Mouse (Mus musculus) limb, embryonic 12.5 days (tissue): Measurements from ENCODE around the gene Hnrnpab. TPM values are rescaled to one million over a fixed set of nuclear protein-coding genes. Genes with fewer than 3 reads are reported as not detected.
A peak's percentile ranks its signal among the peaks of the same experiment; 100 is the strongest.

Source experiments
- ATAC-seq: fragments of 200-750 bp; cut with Nextera tagmentation; 2 replicates; pipeline ENCODE4 v1.8.0; 2017; ENCODE audit warnings: low read depth, moderate TSS enrichment; ENCODE audit not compliant: insufficient number of reproducible peaks, insufficient read depth, low FRiP score, low TSS enrichment
- H3K27ac ChIP-seq: fragments of 300-500 bp; sonication (generic); 2 replicates; pipeline ENCODE4 v1.5.1; 2016; ENCODE audit warnings: mild to moderate bottlenecking, moderate library complexity
- H3K27me3 ChIP-seq: fragments of 300-500 bp; sonication (generic); 2 replicates; pipeline ENCODE4 v1.6.1; 2016; ENCODE audit warnings: mild to moderate bottlenecking, moderate library complexity
- H3K36me3 ChIP-seq: fragments of 300-500 bp; sonication (generic); 2 replicates; pipeline ENCODE4 v1.6.1; 2016; ENCODE audit warnings: mild to moderate bottlenecking, moderate library complexity
- H3K4me1 ChIP-seq: fragments of 300-500 bp; sonication (generic); replicated peaks from 2 replicates; pipeline ENCODE4 v1.6.1; 2016
- H3K4me2 ChIP-seq: fragments of 300-500 bp; sonication (generic); 2 replicates; pipeline ENCODE4 v1.6.1; 2016; ENCODE audit warnings: mild to moderate bottlenecking, moderate library complexity
- H3K4me3 ChIP-seq: fragments of 300-500 bp; sonication (generic); replicated peaks from 2 replicates; pipeline ENCODE4 v1.5.1; 2016; ENCODE audit warnings: mild to moderate bottlenecking
- H3K9ac ChIP-seq: fragments of 300-500 bp; sonication (generic); replicated peaks from 2 replicates; pipeline ENCODE4 v1.6.1; 2016; ENCODE audit warnings: mild to moderate bottlenecking, moderate library complexity
- H3K9me3 ChIP-seq: fragments of 300-500 bp; sonication (generic); 2 replicates; pipeline ENCODE4 v1.6.1; 2016; ENCODE audit warnings: mild to moderate bottlenecking, moderate library complexity
- WGBS: fragments of 180-500 bp; shearing (Covaris S2); methylation state at CpG from one replicate; pipeline ENCODE4 v1.1.7; 2016; 5-methylcytosine and 5-hydroxymethylcytosine counted together
- polyA plus RNA-seq: library from polyadenylated mRNA; unstranded; fragments of >200 nt; fragmentation: Nextera tagmentation; extraction: Ambion mirVana; gene quantifications from 2 replicates; pipeline ENCODE4 v1.2.1, GENCODE M21; 2016

The Hnrnpab gene
- polyA plus RNA-seq: 732 and 757 TPM in 2 replicates

DNA sequence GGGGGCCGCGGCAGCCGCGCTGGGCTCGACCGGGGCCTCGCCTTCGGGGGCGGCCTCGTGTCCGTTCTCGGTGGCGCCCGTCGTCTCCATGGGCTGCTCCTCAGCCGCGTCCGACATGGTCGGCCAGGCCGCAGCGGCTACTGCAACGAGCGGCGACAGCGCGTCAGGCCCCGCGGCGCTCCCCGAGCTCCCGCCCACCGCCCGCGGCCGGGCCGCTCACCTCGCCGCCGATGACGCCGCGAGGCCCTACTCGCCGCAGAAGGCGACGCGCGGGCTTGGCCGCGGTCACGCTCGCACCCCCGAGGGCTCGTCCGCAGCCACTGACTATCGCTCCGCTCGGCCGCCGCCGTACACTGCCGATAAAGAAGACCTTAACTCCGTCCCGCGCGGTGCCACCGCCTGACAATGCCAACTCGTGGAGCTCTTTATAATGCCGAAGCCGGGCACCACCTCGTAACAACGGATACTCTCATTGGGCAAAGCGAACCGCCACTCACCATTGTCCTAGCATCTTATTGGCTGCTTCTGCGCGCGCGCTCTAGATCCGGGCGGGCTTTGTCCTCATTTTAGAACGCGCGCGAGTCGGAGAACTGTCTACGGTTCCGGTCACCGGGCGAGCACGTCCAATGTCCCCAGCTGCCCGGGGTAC is at the start of gene Hnrnpab:
TSS of gene Hnrnpab (minus strand) at position 401 of the 649 bp plus-strand sequence.
- H3K36me3 ChIP-seq: peaks cover 40% of the 10 kb centered on the region
- H3K27ac ChIP-seq: peak within 1 kb of the TSS; percentile 97
- peak within 1 kb of the TSS; percentile 100 for H3K4me3 ChIP-seq
- under 1% methylated on average over 86 of the region's 91 CpGs for WGBS
- peak within 1 kb of the TSS; percentile 100 for H3K9ac ChIP-seq
- H3K4me2 ChIP-seq: peak within 1 kb of the TSS; percentile 91
- peaks cover 44% of the 10 kb centered on the region for H3K4me1 ChIP-seq
- peak; percentile 94 for ATAC-seq
- no peaks in the 10 kb centered on the region for H3K9me3 ChIP-seq
- H3K27me3 ChIP-seq: no peaks in the 10 kb centered on the region

DNA sequence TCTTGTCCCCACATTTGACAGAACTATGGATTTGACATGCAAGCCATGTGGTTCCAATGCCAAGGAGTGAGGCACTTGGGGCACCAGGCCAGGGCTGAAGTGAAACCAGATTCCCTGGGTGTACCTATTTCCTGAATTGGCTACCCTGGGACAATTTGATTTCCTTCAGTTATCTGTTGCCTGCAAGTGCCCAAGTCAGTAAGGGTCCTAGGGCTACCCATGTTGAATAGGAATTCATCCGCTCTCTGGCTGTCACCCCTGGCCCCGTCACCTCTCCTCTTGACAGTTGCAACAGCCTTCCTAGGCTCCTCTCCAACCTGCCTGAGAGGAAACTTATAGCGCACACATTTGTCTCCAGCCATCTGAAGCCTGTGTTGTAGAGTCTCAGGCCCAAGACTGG is 48.2 kb upstream of the Hnrnpab start:
- H3K9ac ChIP-seq: no peak overlapping the region
- no peaks in the 10 kb centered on the region for H3K36me3 ChIP-seq
- peaks cover 4% of the 10 kb centered on the region; the same call in 1 of the 2 replicates for H3K27me3 ChIP-seq
- H3K4me2 ChIP-seq: no peak overlapping the region
- H3K27ac ChIP-seq: no peak overlapping the region
- no peaks in the 10 kb centered on the region; the same call in 1 of the 2 replicates for H3K9me3 ChIP-seq
- H3K4me3 ChIP-seq: no peak overlapping the region
- 96% methylated on average over 3 of the region's 3 CpGs for WGBS
- peaks cover 34% of the 10 kb centered on the region for H3K4me1 ChIP-seq
- no peak for ATAC-seq

DNA sequence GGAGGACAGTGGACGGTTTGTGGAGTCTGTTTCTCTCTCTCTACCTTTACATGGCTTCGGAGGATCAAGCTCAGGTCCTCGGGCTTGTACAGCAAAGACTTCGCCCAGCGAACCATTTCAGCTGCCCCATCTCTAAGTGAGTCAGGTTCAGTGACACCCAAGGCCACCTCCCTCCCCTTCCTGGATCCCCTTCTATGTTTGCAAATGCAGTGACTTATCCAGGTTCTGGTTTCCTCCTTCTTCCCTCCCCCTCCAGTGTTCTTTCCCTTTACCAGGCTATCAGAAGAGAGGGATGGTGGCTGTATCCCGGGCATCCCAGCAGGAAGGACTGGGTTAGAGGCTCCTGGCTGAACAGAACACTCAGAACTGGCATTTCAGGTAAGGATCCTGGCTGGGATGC is 47.1 kb upstream of the Hnrnpab start:
- peaks cover 38% of the 10 kb centered on the region for H3K4me1 ChIP-seq
- H3K27me3 ChIP-seq: peaks cover 5% of the 10 kb centered on the region; the same call in 1 of the 2 replicates
- no peak overlapping the region for H3K4me2 ChIP-seq
- no peaks in the 10 kb centered on the region; the same call in 1 of the 2 replicates for H3K9me3 ChIP-seq
- no peak overlapping the region for H3K27ac ChIP-seq
- no peak overlapping the region for H3K4me3 ChIP-seq
- 80% methylated on average over 6 of the region's 6 CpGs for WGBS
- no peak overlapping the region; the same call in 1 of the 2 replicates for H3K9ac ChIP-seq
- ATAC-seq: no peak
- H3K36me3 ChIP-seq: no peaks in the 10 kb centered on the region

DNA sequence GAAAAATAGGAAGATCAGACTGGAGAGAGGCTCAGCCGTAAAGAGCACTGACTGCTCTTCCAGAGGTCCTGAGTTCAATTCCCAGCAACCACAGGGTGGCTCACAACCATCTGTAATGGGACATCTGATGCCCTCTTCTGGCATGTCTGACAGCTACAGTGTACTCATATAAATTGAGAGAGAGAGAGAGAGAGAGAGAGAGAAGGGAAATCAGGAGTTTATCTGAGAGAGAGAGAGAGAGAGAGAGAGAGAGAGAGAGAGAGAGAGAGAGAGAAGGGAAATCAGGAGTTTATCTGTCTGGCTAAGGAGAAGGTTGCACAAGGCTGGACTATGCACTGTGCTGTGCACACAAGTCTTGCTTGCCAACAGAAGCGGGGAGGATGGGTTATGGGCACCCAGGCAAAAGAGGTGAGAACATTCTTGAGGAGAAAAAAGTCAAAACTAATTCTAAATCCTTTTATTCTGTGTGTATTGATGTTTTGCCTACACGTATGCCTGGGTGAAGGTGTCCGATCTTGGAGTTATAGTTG is 46.3 kb upstream of the Hnrnpab start:
- Histone ChIP-seq H3K9me3 (no peaks in the 10 kb centered on the region; the same call in 1 of the 2 replicates), H3K27ac (no peak overlapping the region), H3K4me1 (peaks cover 38% of the 10 kb centered on the region), H3K4me2 (no peak overlapping the region), H3K4me3 (no peak overlapping the region), H3K9ac (no peak overlapping the region), H3K27me3 (peaks cover 5% of the 10 kb centered on the region; the same call in 1 of the 2 replicates), H3K36me3 (no peaks in the 10 kb centered on the region)
- 95% methylated on average over 4 of the region's 4 CpGs for WGBS
- no peak for ATAC-seq

DNA sequence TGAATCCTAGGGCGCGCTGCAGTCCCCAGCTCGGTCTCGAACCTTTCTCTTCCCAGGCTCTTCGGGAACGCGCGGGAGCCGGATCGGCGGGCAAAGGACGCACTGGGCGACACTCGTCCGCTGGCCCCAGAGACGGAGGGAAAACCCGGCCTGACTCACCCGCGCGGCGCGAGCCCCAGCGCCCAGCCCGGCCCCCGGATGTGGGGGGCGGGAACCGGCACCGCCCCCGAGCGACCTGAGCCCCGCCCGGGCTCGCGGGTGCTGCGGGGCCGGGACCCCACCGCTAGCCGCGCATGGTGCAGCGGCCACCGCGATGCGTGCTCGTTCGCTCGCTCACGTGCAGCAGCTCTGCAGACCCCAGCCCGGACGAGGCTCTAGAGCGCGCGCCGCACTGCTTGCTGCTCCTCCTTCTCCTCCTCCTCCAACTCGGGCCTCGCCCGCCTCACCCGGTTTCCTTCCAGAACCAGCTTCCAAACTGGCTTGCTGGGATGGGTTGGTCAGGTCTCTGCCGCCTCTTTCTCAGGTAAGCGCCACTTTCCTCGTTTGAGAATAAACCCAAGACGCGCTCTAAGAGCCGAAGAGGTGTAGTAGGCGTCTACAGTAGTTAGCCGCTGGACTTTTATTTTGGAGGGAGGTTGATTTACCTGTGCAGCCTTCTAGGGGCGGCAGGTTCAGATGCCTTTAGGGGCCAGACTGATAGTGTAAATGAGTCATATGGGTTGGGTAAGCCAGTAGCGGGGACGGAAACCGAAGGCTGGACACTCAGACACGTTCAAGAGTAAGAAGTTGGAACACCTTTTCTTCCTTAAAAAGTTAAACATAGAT is 44.3 kb upstream of the Hnrnpab start, which contains the start of the genes N4bp3 and D930048N14Rik:
TSS of gene N4bp3 (minus strand) at position 152 of the 825 bp plus-strand sequence.
TSS of gene D930048N14Rik (plus strand) at position 264 of the 825 bp plus-strand sequence.
- Histone ChIP-seq H3K27me3 (peaks cover 5% of the 10 kb centered on the region; the same call in 1 of the 2 replicates), H3K4me2 (peak within 1 kb of the TSS; percentile 93), H3K9me3 (no peaks in the 10 kb centered on the region; the same call in 1 of the 2 replicates), H3K36me3 (no peaks in the 10 kb centered on the region; the same call in 1 of the 2 replicates), H3K27ac (peak within 1 kb of the TSS; percentile 67), H3K4me1 (peaks cover 44% of the 10 kb centered on the region), H3K9ac (peak within 1 kb of the TSS; percentile 81), H3K4me3 (peak within 1 kb of the TSS; percentile 70)
- WGBS: 2% methylated on average over 70 of the region's 70 CpGs
- peak; percentile 44; the same call in 1 of the 2 replicates for ATAC-seq

DNA sequence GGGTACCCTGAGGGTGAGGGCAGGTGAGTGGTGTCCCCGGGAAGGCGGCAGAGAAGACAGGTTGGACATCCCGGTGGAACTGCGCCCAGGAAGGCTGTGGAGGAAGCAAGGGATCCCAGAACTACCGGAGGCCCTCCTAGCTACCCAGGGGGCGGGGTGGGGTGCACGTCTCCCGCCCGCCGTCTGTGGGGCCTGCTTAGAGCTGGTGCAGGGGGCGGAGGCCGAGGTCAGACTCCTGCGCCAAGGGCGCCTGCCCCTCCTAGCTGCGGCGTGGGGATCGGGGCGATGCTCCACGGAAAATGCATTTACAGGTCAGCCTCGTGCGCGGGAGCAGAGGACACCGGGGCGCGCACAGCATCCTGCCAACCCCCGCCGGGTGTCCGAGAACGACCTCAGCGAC is 43.6 kb upstream of the Hnrnpab start:
- H3K4me1 ChIP-seq: peaks cover 44% of the 10 kb centered on the region

DNA sequence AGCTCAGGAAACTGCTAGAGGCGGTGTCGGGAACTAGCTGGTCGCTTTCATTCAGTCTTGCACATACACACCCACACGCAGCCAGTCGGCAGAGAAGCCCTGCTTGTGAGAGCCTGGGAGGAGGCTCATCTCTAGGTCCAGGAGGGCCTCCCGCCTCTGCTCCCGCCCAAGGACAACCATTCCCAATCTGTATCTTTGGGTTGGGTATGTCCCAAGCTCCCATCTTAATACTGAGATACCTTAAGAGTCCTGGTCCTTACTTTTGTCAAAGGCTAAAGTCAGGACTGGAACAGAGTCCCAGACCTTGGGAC is 43.2 kb upstream of the Hnrnpab start:
- no peaks in the 10 kb centered on the region; the same call in 1 of the 2 replicates for H3K9me3 ChIP-seq
- H3K4me2 ChIP-seq: peak overlapping the region; percentile 93
- 4% methylated on average over 7 of the region's 7 CpGs for WGBS
- peak overlapping the region; percentile 70 for H3K4me3 ChIP-seq
- peaks cover 5% of the 10 kb centered on the region; the same call in 1 of the 2 replicates for H3K27me3 ChIP-seq
- H3K4me1 ChIP-seq: peaks cover 44% of the 10 kb centered on the region
- H3K9ac ChIP-seq: peak overlapping the region; percentile 81
- H3K36me3 ChIP-seq: peaks cover 11% of the 10 kb centered on the region
- no peak for ATAC-seq
- peak overlapping the region; percentile 67 for H3K27ac ChIP-seq

More for the DNA sequence above, 43.6 kb upstream of the Hnrnpab start:
- Histone ChIP-seq H3K27ac (peak overlapping the region; percentile 67), H3K27me3 (peaks cover 5% of the 10 kb centered on the region; the same call in 1 of the 2 replicates), H3K4me2 (peak overlapping the region; percentile 93), H3K9ac (peak overlapping the region; percentile 81), H3K9me3 (no peaks in the 10 kb centered on the region; the same call in 1 of the 2 replicates), H3K36me3 (peaks cover 6% of the 10 kb centered on the region), H3K4me3 (peak overlapping the region; percentile 70)
- under 1% methylated on average over 25 of the region's 30 CpGs for WGBS
- ATAC-seq: 0 out of 2 replicates have a peak, but pooled peaks have one; percentile 13

DNA sequence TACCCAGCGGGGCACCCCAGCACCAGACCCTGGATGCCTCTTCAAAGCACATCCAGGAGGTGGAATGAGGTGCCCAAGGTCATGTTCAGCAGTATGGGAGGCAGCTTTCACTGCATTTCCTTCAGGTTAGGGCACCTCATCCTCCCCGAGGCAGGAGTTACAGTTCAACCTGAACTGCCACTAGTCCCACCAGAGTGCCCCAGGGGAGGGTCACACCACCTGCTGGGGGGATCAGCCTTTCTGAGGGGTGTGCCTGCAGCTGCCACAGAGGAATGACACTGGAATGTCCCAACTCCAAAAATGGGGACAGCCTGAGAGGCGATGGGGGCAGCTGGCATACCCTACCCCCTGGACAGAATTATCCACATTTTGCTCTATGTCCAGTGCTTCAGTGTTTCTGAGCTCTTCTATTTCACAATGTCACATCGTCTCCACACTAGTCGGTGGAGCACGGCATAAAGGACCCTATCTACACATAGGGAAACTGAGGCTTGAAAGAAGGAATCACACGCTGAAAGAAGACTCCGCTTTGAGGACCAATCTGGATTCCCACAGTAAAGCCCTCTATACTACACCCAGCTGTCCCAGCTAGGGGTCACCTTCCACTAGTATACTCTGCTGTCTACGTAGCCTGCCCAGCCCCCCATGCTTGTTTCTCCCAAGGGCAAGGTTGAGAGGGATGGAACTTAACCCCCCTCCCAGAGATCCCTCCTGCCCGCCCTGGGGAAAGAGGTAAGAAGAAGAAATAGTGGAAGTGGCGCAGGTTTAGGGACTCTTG is 42.7 kb upstream of the Hnrnpab start:
- peak overlapping the region; percentile 93 for H3K4me2 ChIP-seq
- peak overlapping the region; percentile 70 for H3K4me3 ChIP-seq
- peaks cover 46% of the 10 kb centered on the region for H3K4me1 ChIP-seq
- 29% methylated on average over 11 of the region's 11 CpGs for WGBS
- ATAC-seq: 0 out of 2 replicates have a peak, but pooled peaks have one; percentile 15
- H3K9me3 ChIP-seq: no peaks in the 10 kb centered on the region; the same call in 1 of the 2 replicates
- H3K36me3 ChIP-seq: peaks cover 16% of the 10 kb centered on the region
- H3K27me3 ChIP-seq: peaks cover 5% of the 10 kb centered on the region; the same call in 1 of the 2 replicates
- peak overlapping the region; percentile 83 for H3K27ac ChIP-seq
- H3K9ac ChIP-seq: peak overlapping the region; percentile 81

DNA sequence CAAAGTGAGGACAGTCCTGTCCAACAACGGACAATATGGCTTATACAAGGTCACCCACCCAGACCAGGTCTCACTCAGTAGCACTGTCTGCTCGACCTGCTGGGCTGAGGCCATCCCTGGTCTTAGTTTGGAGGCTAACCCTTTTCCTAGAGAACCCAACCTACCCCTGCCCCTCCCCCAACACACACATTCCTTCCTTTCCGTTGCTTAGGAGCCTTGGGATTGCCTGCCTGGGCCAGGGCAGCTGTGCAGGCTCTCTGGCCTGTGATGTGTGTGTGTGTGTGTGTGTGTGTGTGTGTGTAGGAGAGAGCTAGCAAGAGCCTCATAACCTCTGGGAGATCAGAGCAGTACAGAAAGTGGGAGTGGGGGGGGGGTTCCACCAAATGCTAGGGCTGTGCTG is 41.9 kb upstream of the Hnrnpab start:
- Histone ChIP-seq H3K4me2 (peak overlapping the region; percentile 93), H3K4me3 (peak overlapping the region; percentile 70), H3K9ac (no peak overlapping the region; the same call in 1 of the 2 replicates), H3K9me3 (no peaks in the 10 kb centered on the region; the same call in 1 of the 2 replicates), H3K36me3 (peaks cover 23% of the 10 kb centered on the region), H3K27me3 (peaks cover 8% of the 10 kb centered on the region; the same call in 1 of the 2 replicates), H3K4me1 (peaks cover 53% of the 10 kb centered on the region), H3K27ac (peak overlapping the region; percentile 83)
- 24% methylated on average over 3 of the region's 3 CpGs for WGBS
- 0 out of 2 replicates have a peak, but pooled peaks have one; percentile 22 for ATAC-seq
